Mouse (Mus musculus) thymus, adult 2 months (tissue): ENCODE data around the gene Fabp6.

Experiments used
- CTCF ChIP-seq: fragments of 200-500 bp; IDR thresholded peaks from 2 replicates; pipeline ENCODE4 v1.5.1; 2012; ENCODE audit warnings: mild to moderate bottlenecking, control low read depth, low read length, moderate library complexity, borderline replicate concordance; ENCODE audit not compliant: control insufficient read depth, poor library complexity, insufficient read depth; ENCODE audit errors: extremely low read depth
- POLR2A ChIP-seq: fragments of 200-500 bp; IDR thresholded peaks from 2 replicates; pipeline ENCODE4 v1.6.1; 2012; ENCODE audit warnings: mild to moderate bottlenecking, low read length, control low read depth, moderate library complexity; ENCODE audit not compliant: control insufficient read depth, poor library complexity, insufficient read depth; ENCODE audit errors: extremely low read depth

DNA sequence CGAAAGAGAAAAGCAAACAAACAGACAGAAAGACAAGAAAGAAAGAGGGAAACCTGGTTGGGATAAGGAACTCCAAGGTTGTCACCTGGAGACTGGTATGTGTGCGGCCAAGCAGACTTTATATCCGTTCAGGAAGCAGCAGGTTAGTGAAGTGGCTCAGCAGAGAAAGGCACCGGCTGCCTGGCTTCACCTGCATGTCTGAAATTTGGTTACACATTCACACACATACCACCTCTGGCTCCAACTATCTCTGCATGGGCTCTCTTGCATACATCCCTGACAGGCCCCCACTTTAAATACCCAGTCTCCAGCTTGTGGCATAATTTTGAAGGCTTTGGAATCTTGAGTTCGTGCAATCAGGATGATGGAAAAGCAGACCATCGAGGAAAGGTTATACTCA lies 4.5 kb upstream of the Fabp6 start:
- TF ChIP-seq CTCF (no peak), POLR2A (no peak)
